In genomic region chr17:26137751-26138130, GRCm38 (mm10) we compare ENCODE assay signal across 8 mouse cellular contexts. TPM values are rescaled to one million over a fixed set of nuclear protein-coding genes. Genes with fewer than 3 reads are reported as not detected.
DNase-seq lines count a peak whose midpoint lies in the region; ATAC-seq and TF ChIP-seq lines count a peak whose summit lies in the region.

No protein-coding gene starts in this region.

- H3K36me3 ChIP-seq in testis, adult 2 months (ENCODE audit: control insufficient read depth, insufficient read depth, low read length), result no peaks in the 10 kb centered on the region
- peaks cover 9% of the 10 kb centered on the region for H3K36me3 ChIP-seq in liver, embryonic 12.5 days

- ATAC-seq in liver, embryonic 12.5 days, result no peak

- H3K27ac ChIP-seq in cerebellum, adult 2 months (ENCODE audit: insufficient read depth, low read length), result peak overlapping the region; percentile 50
- H3K27ac ChIP-seq in testis, adult 2 months (ENCODE audit: control insufficient read depth, insufficient read depth, low read depth, low read length), result peak overlapping the region; percentile 83
- H3K27ac ChIP-seq in liver, embryonic 12.5 days, result peak overlapping the region; percentile 92

- DNase-seq in cerebellum, adult 2 months, result no peak
- no peak for DNase-seq in cerebellum, adult 11 months
- DNase-seq in testis, postnatal 10 days (ENCODE audit: low spot score), result no peak
- DNase-seq in B cell, adult 2 months, result no peak
- DNase-seq in adrenal gland, adult 2 months, result no peak
- DNase-seq in yolk sac, embryonic 10.5 days (ENCODE audit: low spot score), result no peak

- peak overlapping the region; percentile 92 for H3K9ac ChIP-seq in liver, embryonic 12.5 days

- 69% methylated on average over 2 of the region's 2 CpGs for WGBS in cerebellum, adult 2 months
- WGBS in liver, embryonic 12.5 days (ENCODE audit: insufficient replicate concordance), result 60% methylated on average over 2 of the region's 2 CpGs

- peaks cover 5% of the 10 kb centered on the region for H3K4me1 ChIP-seq in cerebellum, adult 2 months (ENCODE audit: control insufficient read depth, insufficient read depth, low read length)
- peaks cover 8% of the 10 kb centered on the region for H3K4me1 ChIP-seq in testis, adult 2 months (ENCODE audit: control insufficient read depth, insufficient read depth, low read length)
- H3K4me1 ChIP-seq in liver, embryonic 12.5 days, result peaks cover 40% of the 10 kb centered on the region

- no peaks in the 10 kb centered on the region for H3K27me3 ChIP-seq in cerebellum, adult 2 months (ENCODE audit: control insufficient read depth, insufficient read depth, low read length)
- no peaks in the 10 kb centered on the region for H3K27me3 ChIP-seq in testis, adult 2 months (ENCODE audit: control insufficient read depth, insufficient read depth, low read length)
- no peaks in the 10 kb centered on the region for H3K27me3 ChIP-seq in liver, embryonic 12.5 days (replicated peaks)

- H3K4me3 ChIP-seq in cerebellum, adult 2 months (replicated peaks; ENCODE audit: insufficient read depth, low read depth, low read length), result peak overlapping the region; percentile 59
- peak overlapping the region; percentile 98 for H3K4me3 ChIP-seq in testis, adult 2 months (ENCODE audit: control insufficient read depth, low read depth, low read length)
- H3K4me3 ChIP-seq in liver, embryonic 12.5 days, result peak overlapping the region; percentile 92

- H3K9me3 ChIP-seq in liver, embryonic 12.5 days (replicated peaks), result no peaks in the 10 kb centered on the region

- TF ChIP-seq POLR2A in cerebellum, adult 2 months (IDR thresholded peaks at IDR 0.05; ENCODE audit: borderline replicate concordance, insufficient read depth, low read length), result no peak
- TF ChIP-seq POLR2A in testis, adult 2 months (IDR thresholded peaks at IDR 0.05; ENCODE audit: control insufficient read depth, low read depth, low read length), result no peak

- TF ChIP-seq CTCF in cerebellum, adult 2 months (IDR thresholded peaks at IDR 0.05; ENCODE audit: borderline replicate concordance, insufficient read depth, low read depth, low read length), result no peak
- TF ChIP-seq CTCF in testis, adult 2 months (IDR thresholded peaks at IDR 0.05; ENCODE audit: control insufficient read depth, insufficient read depth, insufficient replicate concordance, low read depth, low read length), result no peak

- peak overlapping the region; percentile 97 for H3K4me2 ChIP-seq in liver, embryonic 12.5 days

RNA-seq across cellular contexts. Expression of gene Axin1, which starts 0.7 kb away (rescaled TPM):
- 21.3 and 22.8 TPM in 2 replicates for polyA plus RNA-seq in cerebellum, adult 2 months (2012; rRNA removed)
- 14.4 and 15.0 TPM in 2 replicates for polyA plus RNA-seq in testis, adult 2 months (2012; rRNA removed)
- 15.2 and 16.4 TPM in 2 replicates for polyA plus RNA-seq in liver, embryonic 12.5 days (2016; fragmentation: Nextera tagmentation; extraction: Ambion mirVana)
- total RNA-seq in adrenal gland, adult 2 months (2021), result 10 to 100 TPM; 38.5 to 39.3 TPM
- 15.1 and 17.6 TPM in 2 replicates for polyA plus RNA-seq in adrenal gland, adult 2 months (2012; rRNA removed)

RNA-seq across cellular contexts. Expression of gene Mrpl28, which starts 14.4 kb away (rescaled TPM):
- 114 and 118 TPM in 2 replicates for polyA plus RNA-seq in cerebellum, adult 2 months (2012; rRNA removed)
- 30.4 and 36.5 TPM in 2 replicates for polyA plus RNA-seq in testis, adult 2 months (2012; rRNA removed)
- 162 and 174 TPM in 2 replicates for polyA plus RNA-seq in liver, embryonic 12.5 days (2016; fragmentation: Nextera tagmentation; extraction: Ambion mirVana)
- total RNA-seq in adrenal gland, adult 2 months (2021), result 10 to 100 TPM; 77.7 to 87.8 TPM
- polyA plus RNA-seq in adrenal gland, adult 2 months (2012; rRNA removed), result 78.6 and 81.4 TPM in 2 replicates

RNA-seq across cellular contexts. Expression of gene Tmem8, which starts 24.6 kb away (rescaled TPM):
- 41.0 and 48.2 TPM in 2 replicates for polyA plus RNA-seq in cerebellum, adult 2 months (2012; rRNA removed)
- polyA plus RNA-seq in testis, adult 2 months (2012; rRNA removed), result 361 and 374 TPM in 2 replicates
- polyA plus RNA-seq in liver, embryonic 12.5 days (2016; fragmentation: Nextera tagmentation; extraction: Ambion mirVana), result 1.9 and 2.2 TPM in 2 replicates
- total RNA-seq in adrenal gland, adult 2 months (2021), result 1 to 10 TPM; 7.8 to 8.4 TPM
- polyA plus RNA-seq in adrenal gland, adult 2 months (2012; rRNA removed), result 25.4 and 26.9 TPM in 2 replicates

RNA-seq across cellular contexts. Expression of gene Nme4, which starts 42.3 kb away (rescaled TPM):
- 6.2 and 6.7 TPM in 2 replicates for polyA plus RNA-seq in cerebellum, adult 2 months (2012; rRNA removed)
- 5.3 and 5.4 TPM in 2 replicates for polyA plus RNA-seq in testis, adult 2 months (2012; rRNA removed)
- polyA plus RNA-seq in liver, embryonic 12.5 days (2016; fragmentation: Nextera tagmentation; extraction: Ambion mirVana), result 65.9 and 68.3 TPM in 2 replicates
- total RNA-seq in adrenal gland, adult 2 months (2021), result 1 to 10 TPM; 2.5 to 5.1 TPM
- 19.4 and 23.9 TPM in 2 replicates for polyA plus RNA-seq in adrenal gland, adult 2 months (2012; rRNA removed)

RNA-seq across cellular contexts. Expression of gene Decr2, which starts 47.6 kb away (rescaled TPM):
- polyA plus RNA-seq in cerebellum, adult 2 months (2012; rRNA removed), result 39.5 and 41.3 TPM in 2 replicates
- polyA plus RNA-seq in testis, adult 2 months (2012; rRNA removed), result 9.8 and 12.0 TPM in 2 replicates
- polyA plus RNA-seq in liver, embryonic 12.5 days (2016; fragmentation: Nextera tagmentation; extraction: Ambion mirVana), result 12.0 and 13.2 TPM in 2 replicates
- total RNA-seq in adrenal gland, adult 2 months (2021), result 10 to 100 TPM; 24.2 to 25.2 TPM
- 8.5 and 10.2 TPM in 2 replicates for polyA plus RNA-seq in adrenal gland, adult 2 months (2012; rRNA removed)
